Mouse (Mus musculus) frontal cortex, postnatal 25 days (tissue): ENCODE data around the gene Hpdl.

Experiments
- DNase-seq, 2 experiments: peaks; one replicate each; pipeline ENCODE4 v3.0.0; 2022; ENCODE audit warnings: low spot score in 2 of 2

Hpdl gene

DNA sequence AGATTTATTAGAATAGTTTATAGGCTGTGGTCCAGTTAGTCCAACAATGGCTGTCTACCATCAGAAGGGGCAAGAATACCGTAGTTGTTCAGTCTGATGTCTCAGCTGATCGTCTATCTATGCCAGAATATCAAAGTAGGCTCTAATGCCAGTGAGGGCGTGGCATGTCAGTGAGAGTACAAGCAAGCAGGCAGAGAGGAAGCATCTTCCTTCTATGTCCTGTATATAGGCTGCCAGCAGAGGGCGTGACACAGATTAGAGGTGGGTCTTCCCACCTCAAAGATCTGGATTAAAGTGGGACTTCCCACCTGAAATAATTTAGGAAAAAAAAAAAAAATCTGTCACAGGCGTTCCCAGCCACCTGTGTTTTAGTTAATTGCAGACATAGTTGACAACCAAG lies 21.6 kb downstream of the Hpdl start:
- no peak for DNase-seq

DNA sequence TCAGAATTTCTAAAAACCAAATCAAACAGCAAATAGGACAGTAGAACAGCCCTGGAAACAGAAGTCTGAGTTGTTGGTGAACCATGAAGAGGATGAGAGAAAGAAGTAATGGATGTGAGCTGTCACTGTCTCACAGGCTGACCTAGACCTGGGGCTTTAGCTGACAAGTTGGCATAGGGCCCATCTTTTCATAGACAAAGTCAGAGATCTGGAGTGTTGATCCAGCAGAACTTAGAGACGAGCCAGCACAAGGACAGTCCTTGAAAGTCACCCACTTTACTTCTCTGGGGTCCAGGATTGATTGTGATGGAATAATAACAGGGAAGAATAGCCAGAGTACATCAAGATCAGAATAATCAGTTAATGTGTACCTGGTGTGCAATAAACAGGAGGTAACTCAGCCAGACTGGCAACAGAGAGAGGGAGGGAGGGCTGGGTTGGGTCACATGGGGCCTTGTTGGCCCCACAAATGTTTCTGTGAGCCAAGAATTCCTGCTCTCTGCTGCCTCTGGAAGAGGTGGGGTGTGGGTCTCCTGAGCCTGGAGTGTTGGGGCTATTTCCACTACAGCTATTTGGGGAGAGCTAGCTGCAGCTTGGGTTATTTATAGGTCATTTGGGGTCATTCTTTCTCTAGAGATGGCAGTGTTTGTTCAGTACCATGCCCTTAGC lies 24.9 kb downstream of the Hpdl start:
- DNase-seq = no peak

DNA sequence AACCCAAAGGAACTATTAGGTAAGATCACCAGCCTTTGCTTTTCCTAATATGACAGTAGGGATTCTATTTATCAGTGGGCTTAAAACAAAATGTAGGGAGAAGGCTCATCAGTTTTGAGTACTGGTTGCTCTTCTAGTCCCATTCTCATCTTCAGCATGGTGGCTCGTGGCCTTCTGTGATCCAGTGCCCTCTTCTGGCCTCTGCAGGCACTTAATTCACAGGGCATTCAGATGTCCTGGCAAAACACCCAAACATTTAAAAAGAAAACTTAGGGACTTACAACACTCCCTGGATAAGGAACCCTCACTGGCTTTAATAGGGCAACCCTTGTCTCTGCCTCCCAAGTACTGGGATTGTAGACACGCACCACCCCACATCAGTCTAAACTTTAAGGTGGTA lies 27.2 kb downstream of the Hpdl start:
- DNase-seq = no peak

DNA sequence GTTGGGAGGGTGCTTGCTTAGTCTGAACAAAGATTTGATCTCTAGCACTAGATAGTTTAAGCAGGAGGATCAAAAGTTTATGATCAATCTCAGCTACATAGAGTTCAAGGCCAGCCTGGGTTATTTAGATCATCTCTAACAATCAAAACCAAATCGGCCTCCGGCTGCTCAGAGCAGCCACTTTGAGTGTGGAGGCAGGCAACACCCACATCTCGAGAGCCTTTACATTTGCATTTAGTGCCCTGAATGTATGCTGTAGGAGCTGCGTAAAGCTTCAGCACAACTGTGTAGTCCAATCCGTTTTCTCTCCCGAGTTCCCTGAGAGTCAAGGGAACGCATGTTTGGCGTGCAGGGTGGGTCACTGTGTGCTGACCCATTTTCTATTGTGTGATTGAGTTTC lies 29.1 kb downstream of the Hpdl start:
- no peak for DNase-seq

DNA sequence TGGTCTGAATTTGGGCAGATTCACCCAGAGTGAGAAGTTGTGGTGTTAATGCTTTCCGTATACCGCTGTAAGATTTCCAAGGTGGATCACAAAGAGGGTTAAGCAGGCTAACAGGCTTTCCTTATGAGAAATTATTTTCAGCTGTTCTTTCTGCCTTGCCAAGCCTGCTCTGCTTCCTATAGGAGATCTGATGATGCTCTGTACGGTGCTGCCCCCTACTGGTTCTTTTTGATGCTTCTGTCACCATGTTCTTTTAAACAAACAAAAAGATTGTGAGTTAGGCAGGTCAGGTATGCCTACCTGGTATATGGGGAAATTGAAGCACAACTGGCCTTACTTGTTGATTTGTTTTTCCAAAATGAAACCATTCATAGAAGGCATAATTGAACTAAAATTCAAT lies 32.6 kb downstream of the Hpdl start:
- peak; percentile 61 to 80 for DNase-seq

DNA sequence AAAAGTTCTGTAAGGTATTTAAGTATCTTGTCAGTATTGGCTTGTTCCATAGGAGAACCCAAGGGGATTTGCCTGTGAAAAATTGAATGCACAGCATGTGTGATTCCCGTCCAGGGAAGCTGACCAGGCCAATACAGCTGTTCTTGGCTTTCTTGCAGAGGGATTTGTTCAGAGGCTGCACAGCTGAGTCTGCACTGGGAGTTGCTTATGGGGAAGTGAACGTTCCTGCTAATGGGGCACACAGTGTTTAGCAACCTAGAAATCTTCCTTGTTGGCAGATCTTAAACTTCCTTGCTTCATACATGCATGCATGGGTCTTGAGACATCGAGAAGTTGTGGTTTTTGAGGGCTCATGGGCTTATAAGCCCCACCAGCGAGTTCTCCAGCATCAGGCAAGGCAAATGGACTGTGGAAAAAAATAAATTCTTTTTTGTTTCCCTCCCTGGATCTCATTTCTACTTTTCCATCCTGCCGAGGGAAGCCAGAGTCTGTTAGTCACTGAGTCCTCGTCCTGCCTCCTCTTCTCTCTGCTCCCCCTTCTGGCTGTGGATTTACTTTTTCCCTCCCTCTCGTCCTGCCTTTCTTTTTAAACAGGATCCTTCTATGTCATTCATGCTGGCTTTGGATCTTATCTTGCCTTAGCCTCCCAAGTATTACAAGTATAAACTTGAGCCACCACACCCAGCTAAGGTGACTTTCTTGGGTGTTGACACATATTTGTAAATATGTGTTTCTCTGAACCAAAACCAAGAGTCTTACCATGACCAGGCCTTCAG lies 33.3 kb downstream of the Hpdl start:
- no peak for DNase-seq

DNA sequence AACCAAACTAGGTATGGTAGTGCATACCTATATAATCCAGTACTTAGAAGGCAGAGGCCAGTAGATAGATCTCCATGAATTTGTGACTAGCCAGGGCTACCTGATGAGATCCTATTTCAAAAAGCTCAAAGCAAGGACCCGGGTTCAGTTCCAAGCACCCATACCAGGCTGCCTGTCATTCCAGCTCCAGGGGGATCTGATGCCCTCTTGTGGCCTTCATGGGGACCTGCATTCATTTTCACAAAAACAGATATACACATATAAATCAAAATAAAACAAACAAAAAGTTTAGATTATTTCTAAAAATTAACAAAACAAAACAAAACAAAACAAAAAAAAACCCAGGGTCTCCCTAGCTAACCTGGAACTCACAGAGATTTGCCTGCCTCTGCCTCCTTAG lies 34.9 kb downstream of the Hpdl start:
- DNase-seq = no peak

DNA sequence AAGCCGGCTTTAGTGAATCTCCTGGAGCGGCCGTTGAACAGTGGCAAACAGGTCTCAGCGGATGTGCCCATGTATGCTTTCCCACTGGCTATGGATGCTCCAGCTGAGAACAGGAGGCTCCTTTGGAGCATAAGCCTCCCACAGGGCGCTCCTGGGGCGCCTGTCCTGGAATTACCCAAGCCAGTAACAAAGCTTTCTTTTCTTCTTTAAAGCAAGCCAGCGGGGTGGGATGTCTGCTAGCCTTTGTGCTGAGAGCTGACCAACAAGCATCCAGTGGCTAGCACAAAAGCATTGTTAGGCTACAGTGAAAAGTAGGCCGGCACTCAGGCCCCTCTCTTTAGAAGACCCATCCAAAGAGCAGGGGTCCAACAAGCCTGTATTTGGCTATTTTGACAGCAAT lies 39.3 kb downstream of the Hpdl start:
- DNase-seq = no peak

DNA sequence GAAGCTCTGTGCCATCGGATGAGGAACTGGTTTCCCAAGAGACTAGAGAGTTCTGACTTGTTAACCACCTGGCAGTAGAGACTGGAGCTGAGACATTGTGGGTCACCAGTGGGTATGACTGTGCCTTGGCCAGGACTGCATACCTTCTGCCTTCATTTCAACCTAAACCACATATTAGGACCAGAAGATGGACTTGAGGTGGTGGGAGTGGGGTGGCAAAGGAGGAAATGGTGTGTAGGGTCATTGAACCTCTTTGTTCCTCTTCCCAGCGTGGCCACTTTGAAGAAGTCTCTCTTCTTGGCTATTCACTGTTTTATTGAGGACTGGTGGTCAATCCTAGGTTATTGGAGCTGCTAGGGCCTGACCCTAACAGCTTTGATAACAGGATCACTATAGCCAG lies 40.1 kb downstream of the Hpdl start:
- no peak for DNase-seq

DNA sequence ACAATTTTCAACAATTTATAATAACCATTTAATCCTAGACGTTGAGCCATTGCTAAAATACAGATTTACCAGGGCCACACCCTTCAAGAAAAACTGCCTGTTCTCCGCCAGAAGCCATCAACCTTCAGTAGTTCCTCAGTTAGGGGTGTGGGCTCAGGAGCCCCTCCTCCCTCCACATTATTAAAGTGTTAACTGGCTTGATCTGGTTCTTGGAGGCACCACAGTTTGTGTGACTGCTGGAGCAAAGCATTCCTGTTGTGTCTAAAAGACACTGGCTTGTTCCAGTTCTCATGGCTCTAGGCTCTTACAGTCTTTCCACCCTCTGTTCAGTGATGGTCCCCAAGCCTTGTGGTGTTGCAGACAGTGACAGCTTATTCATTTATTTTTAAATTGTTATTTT lies 41.0 kb downstream of the Hpdl start:
- no peak for DNase-seq

DNA sequence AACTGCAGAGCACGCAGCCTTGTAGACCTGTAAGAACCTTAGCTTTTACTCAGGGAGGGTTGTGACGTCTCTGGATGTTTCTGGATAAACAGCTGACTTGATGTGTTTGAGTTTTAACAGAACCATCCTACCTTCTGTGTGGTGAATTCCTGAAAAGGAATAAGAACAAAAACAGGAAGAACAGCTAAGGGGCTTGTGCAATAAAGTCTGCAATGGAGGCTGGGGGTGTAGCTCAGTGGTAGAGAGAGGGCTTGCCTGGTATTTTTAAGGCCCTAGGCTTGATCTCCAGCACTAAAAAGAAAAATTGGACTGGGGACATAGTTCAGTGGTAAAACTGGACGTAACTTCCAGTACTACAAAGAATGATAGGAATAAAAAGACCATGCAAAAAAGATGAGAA lies 44.4 kb downstream of the Hpdl start:
- DNase-seq = no peak

DNA sequence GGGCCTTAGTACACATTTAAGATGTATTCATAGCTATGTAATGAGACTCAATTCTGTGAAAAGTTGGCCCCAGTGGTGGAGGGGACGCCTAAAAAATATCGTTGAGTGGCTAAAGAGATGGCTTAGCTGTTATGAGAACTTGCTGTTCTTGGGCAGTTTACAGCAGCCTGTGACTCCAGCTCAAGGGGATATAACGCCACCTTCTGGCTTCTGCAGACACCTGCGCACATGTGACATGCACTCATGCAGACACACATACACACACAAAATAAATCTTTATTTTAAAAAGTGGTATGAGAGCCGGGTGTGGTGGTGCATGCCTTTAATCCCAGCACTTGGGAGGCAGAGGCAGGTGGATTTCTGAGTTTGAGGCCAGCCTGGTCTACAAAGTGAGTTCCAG lies 45.1 kb downstream of the Hpdl start:
- no peak for DNase-seq
